In genomic region chr12:12938361-12938760, GRCm38 (mm10) we compare ENCODE assay signal across 8 mouse cellular contexts. TPM values are rescaled to one million over a fixed set of nuclear protein-coding genes. Genes with fewer than 3 reads are reported as not detected.
A peak's percentile ranks its signal among the peaks of the same experiment; 100 is the strongest.
DNase-seq lines count a peak whose midpoint lies in the region; ATAC-seq and TF ChIP-seq lines count a peak whose summit lies in the region.

No protein-coding gene starts in this region.

- peaks cover 15% of the 10 kb centered on the region for H3K4me1 ChIP-seq in cerebellum, adult 2 months (ENCODE audit: control insufficient read depth, insufficient read depth, low read length)
- no peaks in the 10 kb centered on the region; the same call in 1 of the 2 replicates for H3K4me1 ChIP-seq in hindbrain, embryonic 11.5 days (replicated peaks; ENCODE audit: control insufficient read depth, insufficient read depth, low read length)

- TF ChIP-seq POLR2A in cerebellum, adult 2 months (IDR thresholded peaks at IDR 0.05; ENCODE audit: borderline replicate concordance, insufficient read depth, low read length): no peak

- H3K36me3 ChIP-seq in hindbrain, embryonic 11.5 days (ENCODE audit: control insufficient read depth, insufficient read depth, low read length): peaks cover 8% of the 10 kb centered on the region

- whole genome bisulfite sequencing in cerebellum, adult 2 months: 4% methylated on average over 7 of the region's 7 CpGs
- WGBS in hindbrain, embryonic 11.5 days: 6% methylated on average over 7 of the region's 7 CpGs

- no peaks in the 10 kb centered on the region for H3K9me3 ChIP-seq in hindbrain, embryonic 11.5 days (ENCODE audit: control insufficient read depth, low read length)

- no peak for ATAC-seq in CD4-positive, CD25-positive, alpha-beta regulatory T cell, adult 4 months
- ATAC-seq in hindbrain, embryonic 11.5 days (ENCODE audit: low FRiP score): no peak

- TF ChIP-seq CTCF in cerebellum, adult 2 months (IDR thresholded peaks at IDR 0.05; ENCODE audit: borderline replicate concordance, insufficient read depth, low read depth, low read length): no peak

- H3K4me3 ChIP-seq in cerebellum, adult 2 months (replicated peaks; ENCODE audit: insufficient read depth, low read depth, low read length): peak overlapping the region; percentile 27
- H3K4me3 ChIP-seq in hindbrain, embryonic 11.5 days (ENCODE audit: low read depth, low read length): peak overlapping the region; percentile 89

- no peak overlapping the region for H3K27ac ChIP-seq in cerebellum, adult 2 months (ENCODE audit: insufficient read depth, low read length)
- peak overlapping the region; percentile 98 for H3K27ac ChIP-seq in hindbrain, embryonic 11.5 days (ENCODE audit: low read depth, low read length)

- H3K4me2 ChIP-seq in hindbrain, embryonic 11.5 days (replicated peaks; ENCODE audit: low read depth, low read length): peak overlapping the region; percentile 94

- peaks cover 7% of the 10 kb centered on the region; the same call in 1 of the 2 replicates for H3K27me3 ChIP-seq in cerebellum, adult 2 months (ENCODE audit: control insufficient read depth, insufficient read depth, low read length)
- H3K27me3 ChIP-seq in hindbrain, embryonic 11.5 days (ENCODE audit: control insufficient read depth, insufficient read depth, low read length): no peaks in the 10 kb centered on the region

- DNase-seq in CD4-positive, CD25-positive, alpha-beta regulatory T cell, adult 2 months (ENCODE audit: low read depth, low spot score): peak; percentile 12
- peak; percentile 21 to 40 for DNase-seq in cerebellum, adult 2 months
- DNase-seq in frontal cortex, postnatal 14 days (ENCODE audit: low spot score in 2 of 2): peak; percentile 23 to 32
- peak; percentile 58 for DNase-seq in hindbrain, embryonic 11.5 days (ENCODE audit: low spot score)
- DNase-seq in layer of hippocampus, postnatal 10 days (ENCODE audit: low spot score in 2 of 2): peak; percentile 44 to 57
- peak; percentile 90 for DNase-seq in lung, postnatal 10 days
- peak; percentile 9 to 42 for DNase-seq in right cerebral cortex, postnatal 36 days (ENCODE audit: low spot score in 2 of 2)

- H3K9ac ChIP-seq in hindbrain, embryonic 11.5 days (ENCODE audit: low read depth, low read length): peak overlapping the region; percentile 98

RNA-seq across cellular contexts. Expression of gene Mycn, which starts 3.4 kb away (rescaled TPM):
- polyA plus RNA-seq in CD4-positive, CD25-positive, alpha-beta regulatory T cell, adult 4 months (2017; shearing (Covaris generic)): not detected
- 3.8 and 4.2 TPM in 2 replicates for polyA plus RNA-seq in cerebellum, adult 2 months (2012; rRNA removed)
- 81.2 and 98.1 TPM in 2 replicates for polyA plus RNA-seq in hindbrain, embryonic 11.5 days (2014; fragmentation: Nextera tagmentation; extraction: Ambion mirVana)
- 10 to 100 TPM; 29.9 to 31.2 TPM for total RNA-seq in layer of hippocampus, postnatal 10 days (2021)

Comparison
In these comparisons a context has a peak if more than half of its experiments do, and no peak if none do; other contexts are left out.
1. DNase-seq: peak in every context shown above with its lines; median percentile 90 in lung, postnatal 10 days; 58 in hindbrain, embryonic 11.5 days; 50 in layer of hippocampus, postnatal 10 days; 30 in cerebellum, adult 2 months; 28 in frontal cortex, postnatal 14 days; 26 in right cerebral cortex, postnatal 36 days; 12 in CD4-positive, CD25-positive, alpha-beta regulatory T cell, adult 2 months.
2. RNA of gene Mycn, which starts 3.4 kb away (polyA plus RNA-seq): 81.2 to 98.1 TPM in hindbrain, embryonic 11.5 days; 3.8 to 4.2 TPM in cerebellum, adult 2 months and not detected in CD4-positive, CD25-positive, alpha-beta regulatory T cell, adult 4 months; every median in the first group is over 10 times any median in the second.